Mouse (Mus musculus): ENCODE results near the gene Cip2a. TPM values are rescaled to one million over a fixed set of nuclear protein-coding genes. Genes with fewer than 3 reads are reported as not detected.

The Cip2a gene
- 1 to 10 TPM in 1 of 2 experiments, under 1 TPM in 1; 0.48 to 4.1 TPM for polyA plus RNA-seq (2012; fragmentation: generic; extraction: Trizol)

GRCm38 (mm10) chr16:48993559-48994342 is at the start of gene Cip2a, which contains the start of gene Dzip3:
Gene Cip2a, plus strand, starts transcription at chr16:48994185.
Gene Dzip3, minus strand, starts transcription at chr16:48994165.

DNA sequence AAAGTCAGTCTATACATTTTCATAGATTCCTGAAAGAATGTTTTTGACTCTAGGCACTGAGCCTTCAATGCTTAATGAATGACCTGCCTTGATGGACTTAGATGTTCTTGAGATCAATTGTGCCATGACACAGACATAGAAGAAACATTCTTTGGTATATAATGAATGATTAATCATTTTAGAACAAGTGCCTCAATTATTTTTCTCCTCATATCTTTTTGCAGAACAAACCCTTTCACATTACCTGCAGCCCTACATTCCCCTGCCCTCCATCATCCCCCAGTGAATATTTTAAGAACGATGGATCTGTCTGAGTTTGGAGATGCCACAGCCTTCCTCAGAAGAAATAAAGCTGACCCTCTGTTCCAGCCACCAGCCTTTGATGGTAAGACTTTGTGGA is 63.2 kb downstream of the Cip2a start, which contains the start of gene Myh15:
Gene Myh15, plus strand, starts transcription at position 301 of the 400 bp plus-strand sequence.

Other genes with a start within 250 kb of the Cip2a start
- not detected for gene Trat1, start 222.2 kb upstream of the Cip2a start, polyA plus RNA-seq (2012; fragmentation: generic; extraction: Trizol)
- not detected for gene Retnlb, start 177.3 kb upstream of the Cip2a start, polyA plus RNA-seq (2012; fragmentation: generic; extraction: Trizol)
- not detected for gene Retnla, start 151.6 kb upstream of the Cip2a start, polyA plus RNA-seq (2012; fragmentation: generic; extraction: Trizol)
- gene Retnlg, start 121.6 kb upstream of the Cip2a start, polyA plus RNA-seq (2012; fragmentation: generic; extraction: Trizol), result not detected
- 1 to 10 TPM in 1 of 2 experiments, under 1 TPM in 1; 0.19 to 1.5 TPM for gene Dzip3, start within 50 bp of the Cip2a start, polyA plus RNA-seq (2012; fragmentation: generic; extraction: Trizol)
- not detected for gene Myh15, start 63.3 kb downstream of the Cip2a start, polyA plus RNA-seq (2012; fragmentation: generic; extraction: Trizol)